In the genomic region with DNA sequence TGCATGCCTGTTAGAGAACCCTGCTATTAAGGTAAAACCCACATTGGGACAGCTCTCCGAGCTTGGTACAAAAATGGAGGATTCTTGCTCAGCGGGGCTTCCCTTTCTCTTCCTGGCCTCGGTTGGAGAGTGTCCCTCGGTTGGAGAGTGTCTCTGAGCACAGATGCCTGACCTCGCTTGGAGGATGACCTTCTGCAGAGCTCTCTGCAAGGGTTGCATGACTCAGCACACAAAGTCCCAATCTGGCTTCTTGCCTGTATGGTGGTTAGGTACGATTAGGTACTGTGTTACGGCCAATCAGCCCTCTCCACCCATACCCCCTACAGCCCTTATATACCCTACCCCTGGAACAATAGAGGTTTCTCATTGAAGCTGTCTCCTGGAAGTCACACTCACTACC, we compare ENCODE assay signal across 18 mouse cellular contexts.
A peak's percentile ranks its signal among the peaks of the same experiment; 100 is the strongest.
DNase-seq lines count a peak whose midpoint lies in the region; ATAC-seq and TF ChIP-seq lines count a peak whose summit lies in the region.
"Had no signal": no experiment of that assay in that cellular context is flagged by ENCODE, and none has a peak within 500 bp of the region (broad histone marks: within the 10 kb centered on the region; RNA-seq: fewer than 3 reads in every experiment).

No protein-coding gene starts in this region.

- no peaks in the 10 kb centered on the region for H3K4me1 ChIP-seq in cerebellum, adult 2 months (ENCODE audit: control insufficient read depth, insufficient read depth, low read length)
- H3K4me1 ChIP-seq: embryonic facial prominence, embryonic 15.5 days; hindbrain, embryonic 10.5 days; stomach, embryonic 15.5 days had no signal

- H3K4me3 ChIP-seq in cerebellum, adult 2 months (replicated peaks; ENCODE audit: insufficient read depth, low read depth, low read length), result no peak overlapping the region
- H3K4me3 ChIP-seq: embryonic facial prominence, embryonic 15.5 days; hindbrain, embryonic 10.5 days; intestine, embryonic 15.5 days; liver, embryonic 15.5 days; lung, embryonic 15.5 days; stomach, embryonic 15.5 days had no signal

- 64% methylated on average over 7 of the region's 7 CpGs for WGBS in cerebellum, adult 2 months

- peak; percentile 58 for DNase-seq in kidney, adult 9 months
- no peak for DNase-seq in kidney, postnatal 4 days
- peak; percentile 75 for DNase-seq in 416B (ENCODE audit: low read depth)
- peak; percentile 80 for DNase-seq in adrenal gland, adult 8-10 months
- no peak for DNase-seq in cerebellum, postnatal 4 days (ENCODE audit: low spot score in 2 of 2)
- DNase-seq in cerebellum, adult 2 months, result no peak
- DNase-seq: cerebellum, adult 9-10 months; gastrocnemius, postnatal 10 days had no signal

- no peaks in the 10 kb centered on the region for H3K27me3 ChIP-seq in cerebellum, adult 2 months (ENCODE audit: control insufficient read depth, insufficient read depth, low read length)
- H3K27me3 ChIP-seq: embryonic facial prominence, embryonic 15.5 days; intestine, embryonic 15.5 days; liver, embryonic 15.5 days; lung, embryonic 15.5 days; stomach, embryonic 15.5 days had no signal

- TF ChIP-seq CTCF in cerebellum, adult 2 months (IDR thresholded peaks at IDR 0.05; ENCODE audit: borderline replicate concordance, insufficient read depth, low read depth, low read length), result no peak

- TF ChIP-seq POLR2A in cerebellum, adult 2 months (IDR thresholded peaks at IDR 0.05; ENCODE audit: borderline replicate concordance, insufficient read depth, low read length), result no peak

- ATAC-seq in megakaryocyte progenitor cell, adult 5-6 weeks (replicated peaks; ENCODE audit: poor library complexity), result peak; percentile 45; the same call in 1 of the 2 replicates
- ATAC-seq: activated CD4-positive, CD25-positive, alpha-beta regulatory T cell, adult 4 months; forebrain, embryonic 14.5 days; hindbrain, embryonic 16.5 days; intestine, embryonic 15.5 days had no signal

- H3K27ac ChIP-seq in cerebellum, adult 2 months (ENCODE audit: insufficient read depth, low read length), result no peak overlapping the region
- H3K27ac ChIP-seq: embryonic facial prominence, embryonic 15.5 days; hindbrain, embryonic 10.5 days; intestine, embryonic 15.5 days; liver, embryonic 15.5 days; lung, embryonic 15.5 days; stomach, embryonic 15.5 days had no signal

Comparison
In these comparisons a context has a peak if more than half of its experiments do, and no peak if none do; other contexts are left out.
1. DNase-seq: peak in kidney, adult 9 months (single experiment), 416B (single experiment) and adrenal gland, adult 8-10 months (single experiment); none in kidney, postnatal 4 days (0 of 2), cerebellum, postnatal 4 days (0 of 2) and cerebellum, adult 2 months (0 of 2).